Mouse (Mus musculus) regulatory T cell (primary cell): ENCODE results near the gene Olfr1183.
"Not testable (repeated sequence)": the region's sequence is repeated elsewhere in the genome, so short reads cannot be mapped to it uniquely, and the experiment has no call there.

Experiments
- in situ Hi-C: fragments of 300-600 bp; cut with MboI, MseI; formaldehyde crosslinking; loops from one replicate; pipeline ENCODE4 v1.15.1; 2025; ENCODE audit warnings: high pct_unique_total_duplicates

The Olfr1183 gene

DNA sequence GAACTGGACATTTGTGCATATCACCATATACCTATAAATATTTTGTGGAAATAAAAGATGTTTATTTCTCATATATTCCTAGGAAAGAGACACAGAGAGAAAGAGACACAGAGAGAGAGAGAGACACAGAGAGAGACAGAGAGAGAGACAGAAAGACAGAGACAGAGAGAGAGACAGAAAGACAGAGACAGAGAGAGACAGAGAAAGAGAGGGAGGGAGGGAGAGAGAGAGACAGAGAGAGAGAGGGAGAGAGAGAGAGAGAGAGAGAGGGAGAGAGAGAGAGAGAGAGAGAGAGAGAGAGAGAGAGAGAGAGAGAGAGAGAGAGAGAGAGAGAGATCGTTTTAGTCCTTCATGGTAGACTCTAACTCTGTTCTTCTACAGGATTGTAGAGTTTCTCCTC lies at the start of gene Olfr1183:
Olfr1183 (plus strand) TSS at position 301 of the 400 bp plus-strand sequence.
- in situ Hi-C loops = not testable (repeated sequence)

DNA sequence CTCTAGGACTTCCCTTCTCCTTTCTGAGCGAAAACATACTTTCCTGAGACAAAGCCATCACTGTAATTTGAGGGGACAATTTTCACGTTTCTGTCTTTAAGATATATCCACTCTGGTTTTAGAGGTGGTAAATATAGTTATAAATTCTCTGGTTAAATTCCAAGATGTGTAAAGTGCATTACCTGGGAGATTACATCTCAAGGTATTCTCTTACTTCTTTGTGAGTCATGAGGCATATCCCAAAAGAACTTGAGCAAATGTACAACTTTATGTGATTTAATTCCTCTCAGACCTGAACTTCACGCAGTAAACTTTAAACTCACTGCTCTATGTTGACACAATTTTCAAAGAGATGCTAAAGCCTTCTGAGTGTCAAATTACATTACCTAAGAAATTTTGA lies 48.3 kb upstream of the Olfr1183 start, which contains the start of gene Olfr1179:
Olfr1179 (minus strand) TSS at position 101 of the 400 bp plus-strand sequence.
- in situ Hi-C loops = no loop called here

DNA sequence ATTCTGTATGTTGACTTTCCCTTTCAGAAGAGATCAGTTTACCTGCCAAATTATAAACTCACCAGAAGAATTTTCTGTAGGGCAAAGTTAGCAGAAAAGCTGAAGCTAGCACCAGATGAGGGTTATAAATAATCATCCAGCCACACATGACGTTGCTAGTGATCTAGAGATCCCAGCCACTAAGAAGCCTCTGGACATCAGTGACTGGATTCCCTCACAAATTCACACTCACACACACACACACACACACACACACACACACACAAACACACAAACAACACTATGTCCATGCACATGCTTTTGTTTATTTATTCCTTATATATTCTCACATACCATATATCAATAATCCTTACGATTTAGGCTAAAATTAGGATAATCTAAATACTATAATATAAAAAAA lies 35.6 kb upstream of the Olfr1183 start, which contains the start of gene Olfr1180:
Olfr1180 (minus strand) TSS at position 101 of the 400 bp plus-strand sequence.
- in situ Hi-C loops = no loop called here

DNA sequence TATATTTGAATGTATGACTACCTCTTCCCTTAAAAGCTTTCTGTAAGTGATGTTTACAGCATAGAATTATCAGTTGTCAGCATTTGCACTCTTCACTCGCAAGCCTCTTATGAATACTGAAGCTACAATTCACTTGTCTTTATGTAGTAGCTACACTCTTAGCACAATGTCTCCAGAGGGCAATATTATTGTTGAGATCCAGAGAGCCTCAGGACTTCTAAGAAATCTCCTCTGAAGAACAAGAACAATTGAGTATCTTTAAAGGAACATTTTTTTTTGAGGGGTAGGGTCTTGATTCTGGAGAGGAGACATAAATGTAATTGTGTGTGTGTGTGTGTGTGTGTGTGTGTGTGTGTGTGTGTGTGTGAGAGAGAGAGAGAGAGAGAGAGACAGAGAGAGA lies 28.6 kb upstream of the Olfr1183 start, which contains the start of gene Olfr1181:
Olfr1181 (minus strand) TSS at position 101 of the 400 bp plus-strand sequence.
- in situ Hi-C loops = no loop called here

DNA sequence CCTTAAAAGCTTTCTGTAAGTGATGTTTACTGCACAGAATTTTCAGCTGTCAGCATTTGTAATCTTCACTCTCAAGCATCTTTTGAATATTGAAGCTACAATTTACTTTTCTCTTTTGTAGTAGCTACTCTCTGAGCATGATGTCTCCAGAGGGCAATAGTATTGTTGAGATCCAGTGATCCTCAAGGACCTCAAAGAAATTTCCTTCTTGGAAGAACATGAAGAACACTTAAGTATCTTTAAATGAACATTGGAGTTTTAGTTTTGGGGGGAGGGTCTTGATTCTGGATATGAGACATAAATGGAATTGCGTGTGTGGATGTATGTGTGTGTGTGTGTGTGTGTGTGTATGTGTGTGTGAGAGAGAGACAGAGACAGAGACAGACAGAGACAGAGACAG lies 5.6 kb upstream of the Olfr1183 start, which contains the start of gene Gm13757:
Gm13757 (minus strand) TSS at position 101 of the 400 bp plus-strand sequence.
- in situ Hi-C loops = loop anchor here (10.0 kb wide), 1 partner anchor 496 kb away; no protein-coding TSS in a partner anchor

DNA sequence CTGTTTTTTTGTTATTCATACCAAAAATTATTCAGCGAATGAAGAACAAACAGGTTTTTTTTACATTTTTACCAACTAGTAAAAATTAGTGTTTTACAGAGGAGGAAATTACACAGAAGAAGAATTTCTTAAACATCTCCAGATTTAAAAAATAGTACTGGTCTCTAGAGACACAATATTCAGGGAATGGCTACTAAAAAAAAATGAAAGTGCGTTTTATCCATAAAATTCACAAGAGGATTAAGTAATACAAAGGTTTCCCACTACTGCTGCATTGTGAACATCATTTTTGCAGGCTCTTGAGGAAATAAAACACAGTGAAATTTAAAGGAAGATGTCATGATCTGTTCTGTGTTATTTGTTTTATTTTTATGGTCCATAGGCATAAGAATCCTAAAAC lies 28.6 kb downstream of the Olfr1183 start, which contains the start of gene Olfr1184:
Olfr1184 (plus strand) TSS at position 301 of the 400 bp plus-strand sequence.
- in situ Hi-C loops = no loop called here

DNA sequence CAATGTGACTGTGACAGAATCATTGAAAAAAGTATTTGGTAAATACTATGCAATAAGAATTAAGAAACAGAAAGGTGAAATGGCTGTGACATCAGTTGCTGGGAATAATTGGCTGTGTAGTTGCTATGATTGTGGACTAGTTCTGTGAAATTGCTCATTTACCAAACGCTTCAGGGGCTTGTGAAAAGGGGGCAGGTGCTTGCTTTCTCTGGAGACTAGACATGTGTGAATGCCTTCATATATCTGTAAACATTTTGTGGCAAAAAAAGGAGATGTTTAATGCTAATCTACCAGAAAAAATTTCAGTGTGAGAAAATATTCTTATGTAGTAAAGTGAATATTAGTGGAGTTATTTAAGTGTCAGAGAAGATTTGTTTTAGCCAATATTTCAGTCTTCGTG lies 38.4 kb downstream of the Olfr1183 start, which contains the start of gene Olfr1185-ps1:
Olfr1185-ps1 (plus strand) TSS at position 301 of the 400 bp plus-strand sequence.
- in situ Hi-C loops = no loop called here

DNA sequence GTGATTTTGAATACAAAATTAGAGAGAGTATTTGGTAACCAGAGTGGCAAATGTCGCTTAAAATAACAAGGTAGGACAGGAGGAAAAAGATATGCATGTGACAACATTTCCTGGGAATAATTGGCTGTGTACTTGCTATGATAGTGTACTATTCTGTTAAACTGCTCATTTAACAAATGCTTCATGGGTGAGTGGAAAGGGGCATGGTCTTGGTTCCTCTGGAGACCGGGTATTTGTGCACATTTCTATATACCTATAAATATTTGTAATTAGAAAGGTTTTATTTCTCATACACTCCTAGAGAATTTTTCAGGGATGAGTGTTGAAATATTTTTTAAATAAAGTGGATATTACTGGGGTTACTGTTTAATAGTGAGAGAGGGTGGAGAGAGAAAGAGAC lies 63.6 kb downstream of the Olfr1183 start, which contains the start of gene Olfr1186:
Olfr1186 (plus strand) TSS at position 301 of the 400 bp plus-strand sequence.
- in situ Hi-C loops = no loop called here
